Mouse (Mus musculus): ENCODE measurements around the gene Neurod2. TPM values are rescaled to one million over a fixed set of nuclear protein-coding genes. Genes with fewer than 3 reads are reported as not detected.
A peak's percentile ranks its signal among the peaks of the same experiment; 100 is the strongest.

Gene Neurod2
- total RNA-seq (2014; rRNA removed): not detected in 2 replicates
- not detected in 2 replicates for polyA plus RNA-seq (2012; rRNA removed)

GRCm38 (mm10) chr11:98329081-98329959 is at the start of gene Neurod2:
Gene Neurod2 (minus strand): TSS chr11:98329648.
- 0 out of 2 replicates have a peak, but pooled peaks cover under 1% of the 10 kb centered on the region for H3K4me1 ChIP-seq (ENCODE audit: control insufficient read depth, insufficient read depth, low read length)
- H3K9ac ChIP-seq (ENCODE audit: low read depth, low read length): no peak within 1 kb of the TSS
- no peak within 1 kb of the TSS for H3K4me3 ChIP-seq (ENCODE audit: insufficient read depth, low read depth, low read length)
- peaks cover 34% of the 10 kb centered on the region for H3K27me3 ChIP-seq (ENCODE audit: control insufficient read depth, insufficient read depth, low read length)
- TF ChIP-seq CTCF (IDR thresholded peaks at IDR 0.05; ENCODE audit: low read depth, low read length) (no peak), POLR2A (IDR thresholded peaks at IDR 0.05; ENCODE audit: extremely low read depth, insufficient read depth, low read length) (no peak)
- H3K27ac ChIP-seq (replicated peaks; ENCODE audit: insufficient read depth, low read depth, low read length): no peak within 1 kb of the TSS
- DNase-seq (ENCODE audit: extremely low read depth, low read depth, low spot score): no peak
- H3K79me2 ChIP-seq (ENCODE audit: control insufficient read depth, insufficient read depth, low read length): no peaks in the 10 kb centered on the region
- WGBS: 10% methylated on average over 38 of the region's 38 CpGs
- H3K36me3 ChIP-seq (ENCODE audit: control insufficient read depth, insufficient read depth, low read length): no peaks in the 10 kb centered on the region

GRCm38 (mm10) chr11:98377787-98378186 is 48.3 kb upstream of the Neurod2 start:
- 81% methylated on average over 11 of the region's 11 CpGs for WGBS
- Histone ChIP-seq H3K36me3 (ENCODE audit: control insufficient read depth, insufficient read depth, low read length) (peaks cover 8% of the 10 kb centered on the region; the same call in 1 of the 2 replicates), H3K79me2 (ENCODE audit: control insufficient read depth, insufficient read depth, low read length) (no peaks in the 10 kb centered on the region), H3K4me3 (ENCODE audit: insufficient read depth, low read depth, low read length) (no peak overlapping the region), H3K4me1 (ENCODE audit: control insufficient read depth, insufficient read depth, low read length) (no peaks in the 10 kb centered on the region), H3K9ac (ENCODE audit: low read depth, low read length) (no peak overlapping the region), H3K27me3 (ENCODE audit: control insufficient read depth, insufficient read depth, low read length) (no peaks in the 10 kb centered on the region), H3K27ac (replicated peaks; ENCODE audit: insufficient read depth, low read depth, low read length) (no peak overlapping the region)
- TF ChIP-seq POLR2A (IDR thresholded peaks at IDR 0.05; ENCODE audit: extremely low read depth, insufficient read depth, low read length) (no peak), CTCF (IDR thresholded peaks at IDR 0.05; ENCODE audit: low read depth, low read length) (no peak)
- DNase-seq (ENCODE audit: extremely low read depth, low read depth, low spot score): no peak

GRCm38 (mm10) chr11:98376756-98377155 is 47.3 kb upstream of the Neurod2 start:
- Histone ChIP-seq H3K79me2 (ENCODE audit: control insufficient read depth, insufficient read depth, low read length) (no peaks in the 10 kb centered on the region), H3K36me3 (ENCODE audit: control insufficient read depth, insufficient read depth, low read length) (peaks cover 8% of the 10 kb centered on the region; the same call in 1 of the 2 replicates), H3K4me3 (ENCODE audit: insufficient read depth, low read depth, low read length) (no peak overlapping the region), H3K27ac (replicated peaks; ENCODE audit: insufficient read depth, low read depth, low read length) (no peak overlapping the region), H3K4me1 (ENCODE audit: control insufficient read depth, insufficient read depth, low read length) (no peaks in the 10 kb centered on the region), H3K9ac (ENCODE audit: low read depth, low read length) (no peak overlapping the region), H3K27me3 (ENCODE audit: control insufficient read depth, insufficient read depth, low read length) (no peaks in the 10 kb centered on the region)
- WGBS: 91% methylated on average over 5 of the region's 5 CpGs
- DNase-seq (ENCODE audit: extremely low read depth, low read depth, low spot score): no peak
- no peak for TF ChIP-seq CTCF (IDR thresholded peaks at IDR 0.05; ENCODE audit: low read depth, low read length)

GRCm38 (mm10) chr11:98374266-98374665 is 44.8 kb upstream of the Neurod2 start:
- TF ChIP-seq CTCF (IDR thresholded peaks at IDR 0.05; ENCODE audit: low read depth, low read length) (no peak), POLR2A (IDR thresholded peaks at IDR 0.05; ENCODE audit: extremely low read depth, insufficient read depth, low read length) (no peak)
- Histone ChIP-seq H3K4me1 (ENCODE audit: control insufficient read depth, insufficient read depth, low read length) (no peaks in the 10 kb centered on the region), H3K9ac (ENCODE audit: low read depth, low read length) (no peak overlapping the region), H3K27ac (replicated peaks; ENCODE audit: insufficient read depth, low read depth, low read length) (no peak overlapping the region), H3K79me2 (ENCODE audit: control insufficient read depth, insufficient read depth, low read length) (no peaks in the 10 kb centered on the region), H3K4me3 (ENCODE audit: insufficient read depth, low read depth, low read length) (no peak overlapping the region), H3K36me3 (ENCODE audit: control insufficient read depth, insufficient read depth, low read length) (peaks cover 8% of the 10 kb centered on the region; the same call in 1 of the 2 replicates), H3K27me3 (ENCODE audit: control insufficient read depth, insufficient read depth, low read length) (no peaks in the 10 kb centered on the region)
- no peak for DNase-seq (ENCODE audit: extremely low read depth, low read depth, low spot score)
- 94% methylated on average over 8 of the region's 8 CpGs for WGBS

- no peak overlapping the region for H3K4me3 ChIP-seq (ENCODE audit: insufficient read depth, low read depth, low read length)
- no peak overlapping the region for H3K9ac ChIP-seq (ENCODE audit: low read depth, low read length)
- no peak overlapping the region for H3K27ac ChIP-seq (replicated peaks; ENCODE audit: insufficient read depth, low read depth, low read length)
- DNase-seq (ENCODE audit: extremely low read depth, low read depth, low spot score): no peak
- 94% methylated on average over 6 of the region's 6 CpGs for WGBS
- H3K4me1 ChIP-seq (ENCODE audit: control insufficient read depth, insufficient read depth, low read length): no peaks in the 10 kb centered on the region
- no peaks in the 10 kb centered on the region for H3K27me3 ChIP-seq (ENCODE audit: control insufficient read depth, insufficient read depth, low read length)
- H3K36me3 ChIP-seq (ENCODE audit: control insufficient read depth, insufficient read depth, low read length): peaks cover 8% of the 10 kb centered on the region; the same call in 1 of the 2 replicates
- TF ChIP-seq CTCF (IDR thresholded peaks at IDR 0.05; ENCODE audit: low read depth, low read length): no peak
- no peak for TF ChIP-seq POLR2A (IDR thresholded peaks at IDR 0.05; ENCODE audit: extremely low read depth, insufficient read depth, low read length)
- no peaks in the 10 kb centered on the region for H3K79me2 ChIP-seq (ENCODE audit: control insufficient read depth, insufficient read depth, low read length)
Measured at GRCm38 (mm10) chr11:98373244-98373643, 43.8 kb upstream of the Neurod2 start.

- Histone ChIP-seq H3K27ac (replicated peaks; ENCODE audit: insufficient read depth, low read depth, low read length) (no peak overlapping the region), H3K4me1 (ENCODE audit: control insufficient read depth, insufficient read depth, low read length) (no peaks in the 10 kb centered on the region), H3K36me3 (ENCODE audit: control insufficient read depth, insufficient read depth, low read length) (peaks cover 4% of the 10 kb centered on the region; the same call in 1 of the 2 replicates), H3K79me2 (ENCODE audit: control insufficient read depth, insufficient read depth, low read length) (peaks cover 3% of the 10 kb centered on the region; the same call in 1 of the 2 replicates), H3K4me3 (ENCODE audit: insufficient read depth, low read depth, low read length) (no peak overlapping the region), H3K9ac (ENCODE audit: low read depth, low read length) (no peak overlapping the region), H3K27me3 (ENCODE audit: control insufficient read depth, insufficient read depth, low read length) (no peaks in the 10 kb centered on the region)
- peak; percentile 37 for DNase-seq (ENCODE audit: extremely low read depth, low read depth, low spot score)
- 11% methylated on average over 2 of the region's 2 CpGs for WGBS
- no peak for TF ChIP-seq POLR2A (IDR thresholded peaks at IDR 0.05; ENCODE audit: extremely low read depth, insufficient read depth, low read length)
- TF ChIP-seq CTCF (IDR thresholded peaks at IDR 0.05; ENCODE audit: low read depth, low read length): peak; percentile 72
Measured at GRCm38 (mm10) chr11:98372406-98372805, 43.0 kb upstream of the Neurod2 start.
